Mouse (Mus musculus) heart, postnatal 0 days (tissue): ENCODE measurements around the gene Cacnb1.

ENCODE experiments used
- CTCF ChIP-seq: IDR thresholded peaks from 2 replicates; pipeline ENCODE4 v1.5.1; 2016; ENCODE audit warnings: antibody characterized with exemption, control low read depth, low read depth
- EP300 ChIP-seq: IDR thresholded peaks from 2 replicates; pipeline ENCODE4 v1.6.1; 2016; ENCODE audit warnings: antibody characterized with exemption, low read depth

- TF ChIP-seq EP300, result no peak
- no peak for TF ChIP-seq CTCF
Measured at GRCm38 (mm10) chr11:98047745-98048144, 24.9 kb upstream of the Cacnb1 start.
